Mouse (Mus musculus) intestine, postnatal 0 days (tissue): ENCODE measurements around the gene Stip1. TPM values are rescaled to one million over a fixed set of nuclear protein-coding genes. Genes with fewer than 3 reads are reported as not detected.

Experiments used
- ATAC-seq: fragments of 200-750 bp; cut with Nextera tagmentation; 2 replicates; pipeline ENCODE4 v1.8.0; 2017; ENCODE audit warnings: mild to moderate bottlenecking, moderate TSS enrichment, moderate library complexity
- H3K27ac ChIP-seq: fragments of 300-500 bp; sonication (generic); 2 replicates; pipeline ENCODE4 v1.5.1; 2014; ENCODE audit warnings: mild to moderate bottlenecking, low read depth, low read length, moderate library complexity
- H3K27me3 ChIP-seq: fragments of 300-500 bp; sonication (generic); replicated peaks from 2 replicates; pipeline ENCODE4 v1.6.1; 2014; ENCODE audit warnings: low read length, mixed read lengths; ENCODE audit not compliant: control insufficient read depth, insufficient read depth
- H3K36me3 ChIP-seq: fragments of 300-500 bp; sonication (generic); 2 replicates; pipeline ENCODE4 v1.6.1; 2014; ENCODE audit warnings: mild to moderate bottlenecking, moderate library complexity; ENCODE audit not compliant: control insufficient read depth, insufficient read depth
- H3K4me1 ChIP-seq: fragments of 300-500 bp; sonication (generic); replicated peaks from 2 replicates; pipeline ENCODE4 v1.6.1; 2014; ENCODE audit warnings: antibody characterized with exemption, low read length, mixed read lengths; ENCODE audit not compliant: control insufficient read depth, insufficient read depth
- H3K4me2 ChIP-seq: fragments of 300-500 bp; sonication (generic); replicated peaks from 2 replicates; pipeline ENCODE4 v1.6.1; 2014; ENCODE audit warnings: low read depth, mild to moderate bottlenecking, moderate library complexity
- H3K4me3 ChIP-seq: fragments of 300-500 bp; sonication (generic); 2 replicates; pipeline ENCODE4 v1.5.1; 2014; ENCODE audit warnings: low read depth, low read length
- H3K9ac ChIP-seq: fragments of 300-500 bp; sonication (generic); 2 replicates; pipeline ENCODE4 v1.6.1; 2014; ENCODE audit warnings: mild to moderate bottlenecking, low read depth, low read length
- H3K9me3 ChIP-seq: fragments of 300-500 bp; sonication (generic); 2 replicates; pipeline ENCODE4 v1.6.1; 2016; ENCODE audit warnings: mixed run types; ENCODE audit not compliant: control insufficient read depth
- CTCF ChIP-seq: sonication (generic); IDR thresholded peaks from 2 replicates; pipeline ENCODE4 v1.5.1; 2016; ENCODE audit warnings: low read depth, mild to moderate bottlenecking, control low read depth, antibody characterized with exemption, moderate library complexity
- WGBS: fragments of 180-500 bp; shearing (Covaris S2); extraction: QIAGEN DNeasy Blood & Tissue Kit; methylation state at CpG from one replicate; pipeline ENCODE4 v1.1.7; 2014; 5-methylcytosine and 5-hydroxymethylcytosine counted together
- polyA plus RNA-seq: library from polyadenylated mRNA; unstranded; fragments of >200 nt; fragmentation: Nextera tagmentation; extraction: Ambion mirVana; gene quantifications from 2 replicates; pipeline ENCODE4 v1.2.1, GENCODE M21; 2015

Stip1 gene
- polyA plus RNA-seq, 1 experiment from 2014 or later: 47.8 TPM

- ATAC-seq: peak; percentile 60
- H3K4me1 ChIP-seq: 0 out of 2 replicates have a peak, but pooled peaks cover 4% of the 10 kb centered on the region
- no peak overlapping the region for H3K4me3 ChIP-seq
- no peaks in the 10 kb centered on the region for H3K9me3 ChIP-seq
- H3K9ac ChIP-seq: no peak overlapping the region
- H3K27ac ChIP-seq: no peak overlapping the region
- peak overlapping the region; percentile 21; the same call in 1 of the 2 replicates for H3K4me2 ChIP-seq
- peak; percentile 22 for TF ChIP-seq CTCF
- 41% methylated on average over 15 of the region's 15 CpGs for WGBS
- peaks cover 6% of the 10 kb centered on the region; the same call in 1 of the 2 replicates for H3K27me3 ChIP-seq
- no peaks in the 10 kb centered on the region for H3K36me3 ChIP-seq
These were observed 26.5 kb upstream of the Stip1 start for GRCm38 (mm10) chr19:7066034-7066827.

GRCm38 (mm10) chr19:7064571-7064970, 24.8 kb upstream of the Stip1 start:
- ATAC-seq: peak; percentile 57
- Histone ChIP-seq H3K27ac (no peak overlapping the region), H3K4me3 (no peak overlapping the region), H3K9me3 (no peaks in the 10 kb centered on the region), H3K4me2 (no peak overlapping the region), H3K4me1 (0 out of 2 replicates have a peak, but pooled peaks cover 4% of the 10 kb centered on the region), H3K36me3 (no peaks in the 10 kb centered on the region), H3K9ac (no peak overlapping the region), H3K27me3 (peaks cover 6% of the 10 kb centered on the region; the same call in 1 of the 2 replicates)
- peak; percentile 100 for TF ChIP-seq CTCF
- 8% methylated on average over 3 of the region's 3 CpGs for WGBS

GRCm38 (mm10) chr19:7062916-7063315, 23.1 kb upstream of the Stip1 start:
- no peak for ATAC-seq
- Histone ChIP-seq H3K4me2 (no peak overlapping the region), H3K4me3 (no peak overlapping the region), H3K27ac (no peak overlapping the region), H3K9ac (no peak overlapping the region), H3K9me3 (no peaks in the 10 kb centered on the region), H3K4me1 (0 out of 2 replicates have a peak, but pooled peaks cover 4% of the 10 kb centered on the region), H3K27me3 (0 out of 2 replicates have a peak, but pooled peaks cover 4% of the 10 kb centered on the region), H3K36me3 (no peaks in the 10 kb centered on the region)
- TF ChIP-seq CTCF: no peak
- WGBS: 86% methylated on average over 8 of the region's 8 CpGs

DNA sequence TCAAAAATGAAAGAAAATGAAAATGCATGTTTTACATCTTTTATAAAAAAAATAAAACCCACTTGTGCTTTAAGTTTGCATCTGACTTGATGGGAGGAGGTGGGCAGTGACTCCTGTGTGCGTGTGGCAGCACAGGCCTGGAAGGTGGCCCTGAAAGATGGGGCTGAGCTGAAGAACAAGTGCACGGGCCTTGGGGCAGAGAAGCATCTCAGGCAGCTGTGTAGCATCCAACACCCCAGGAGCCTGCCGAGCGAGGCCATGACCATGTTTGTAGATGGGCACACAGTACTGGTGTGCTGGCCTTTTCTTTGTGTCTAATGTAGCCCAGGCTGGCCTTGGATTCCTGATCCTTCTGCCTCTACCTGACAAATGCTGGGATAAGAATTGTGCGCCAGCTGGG, 22.3 kb upstream of the Stip1 start:
- no peak for ATAC-seq
- no peaks in the 10 kb centered on the region for H3K9me3 ChIP-seq
- H3K36me3 ChIP-seq: no peaks in the 10 kb centered on the region
- no peak overlapping the region for H3K4me3 ChIP-seq
- no peak for TF ChIP-seq CTCF
- H3K27ac ChIP-seq: no peak overlapping the region
- no peak overlapping the region for H3K9ac ChIP-seq
- peaks cover 6% of the 10 kb centered on the region; the same call in 1 of the 2 replicates for H3K4me1 ChIP-seq
- 90% methylated on average over 5 of the region's 5 CpGs for WGBS
- H3K4me2 ChIP-seq: no peak overlapping the region
- H3K27me3 ChIP-seq: no peaks in the 10 kb centered on the region

- Histone ChIP-seq H3K4me2 (peak overlapping the region; percentile 98), H3K9me3 (no peaks in the 10 kb centered on the region), H3K27me3 (no peaks in the 10 kb centered on the region), H3K9ac (no peak overlapping the region), H3K27ac (no peak overlapping the region), H3K4me3 (no peak overlapping the region), H3K4me1 (peaks cover 7% of the 10 kb centered on the region; the same call in 1 of the 2 replicates), H3K36me3 (no peaks in the 10 kb centered on the region)
- ATAC-seq: no peak
- no peak for TF ChIP-seq CTCF
- 71% methylated on average over 6 of the region's 6 CpGs for WGBS
These were observed 18.8 kb upstream of the Stip1 start for GRCm38 (mm10) chr19:7058541-7058940.

DNA sequence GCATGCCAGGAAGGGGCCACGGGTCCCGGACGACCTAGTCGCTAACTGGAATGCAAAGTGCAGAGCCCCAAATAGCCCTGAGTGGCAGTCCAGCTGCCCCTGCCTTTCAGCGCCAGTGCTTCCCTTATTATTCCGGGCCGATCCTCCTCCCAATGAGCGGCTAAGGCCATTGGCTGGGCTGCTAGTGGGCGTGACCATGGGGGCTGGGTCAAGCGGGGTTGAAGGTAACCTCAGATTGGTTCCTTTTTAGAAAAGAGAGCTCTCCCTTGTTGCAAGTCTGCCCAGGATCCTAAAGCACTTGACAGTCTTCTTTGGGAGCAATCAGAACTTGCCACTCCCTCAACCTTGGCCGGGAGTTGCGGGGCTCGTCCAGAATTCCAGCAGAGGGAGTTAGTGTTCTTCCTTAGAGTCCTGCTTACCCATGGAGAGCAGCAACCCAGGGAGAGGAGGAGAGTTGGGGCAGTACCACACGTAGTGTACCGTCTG, 18.0 kb upstream of the Stip1 start:
- H3K9ac ChIP-seq: no peak overlapping the region
- peak; percentile 67 for TF ChIP-seq CTCF
- H3K27ac ChIP-seq: no peak overlapping the region
- no peaks in the 10 kb centered on the region for H3K9me3 ChIP-seq
- H3K4me3 ChIP-seq: peak overlapping the region; percentile 64
- ATAC-seq: peak; percentile 79
- H3K4me2 ChIP-seq: peak overlapping the region; percentile 98
- no peaks in the 10 kb centered on the region for H3K36me3 ChIP-seq
- under 1% methylated on average over 15 of the region's 15 CpGs for WGBS
- H3K27me3 ChIP-seq: no peaks in the 10 kb centered on the region
- H3K4me1 ChIP-seq: peaks cover 7% of the 10 kb centered on the region; the same call in 1 of the 2 replicates
